Mouse (Mus musculus): Measurements from ENCODE around the gene Styxl1.

DNA sequence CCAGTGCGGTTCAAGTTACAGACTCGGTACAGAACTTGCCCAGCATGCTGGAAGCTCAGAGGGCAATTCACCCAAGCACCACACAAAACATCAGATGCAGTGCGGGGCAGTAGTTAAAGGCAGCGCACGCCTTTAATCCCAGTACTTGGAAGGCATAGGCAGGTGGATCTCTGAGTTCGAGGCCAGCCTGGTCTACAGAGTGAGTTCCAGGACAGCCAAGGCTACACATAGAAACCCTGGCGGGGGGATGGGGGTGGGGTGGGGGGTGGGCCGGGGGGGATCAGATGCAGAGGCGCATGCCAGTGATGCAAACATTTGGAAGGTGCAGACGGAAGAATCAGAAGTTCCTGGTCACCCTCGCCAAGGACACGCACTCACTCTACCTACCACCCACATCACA, 33.4 kb downstream of the Styxl1 start:
- TF ChIP-seq POLR2A (IDR thresholded peaks at IDR 0.05; ENCODE audit: low read depth, low read length) (no peak), CTCF (IDR thresholded peaks at IDR 0.05; ENCODE audit: extremely low read depth, insufficient read depth, insufficient read length, insufficient replicate concordance) (no peak)
